Mouse (Mus musculus): ENCODE results near the gene Eme1.

GRCm38 (mm10) chr11:94676754-94677606 lies 23.2 kb upstream of the Eme1 start, which contains the start of gene Xylt2:
- peak; percentile 97 for TF ChIP-seq POLR2A (IDR thresholded peaks at IDR 0.05; ENCODE audit: borderline replicate concordance, extremely low read depth, insufficient read depth, insufficient read length, poor library complexity, severe bottlenecking)
- TF ChIP-seq CTCF (IDR thresholded peaks at IDR 0.05; ENCODE audit: borderline replicate concordance, extremely low read depth, insufficient read depth, insufficient read length): no peak

All from brain, embryonic 14.5 days (tissue).